Mouse (Mus musculus): ENCODE results near the gene Aspg. TPM values are rescaled to one million over a fixed set of nuclear protein-coding genes. Genes with fewer than 3 reads are reported as not detected.

Gene Aspg
- polyA plus RNA-seq, 1 experiment from 2014 or later, result 11.8 TPM

DNA sequence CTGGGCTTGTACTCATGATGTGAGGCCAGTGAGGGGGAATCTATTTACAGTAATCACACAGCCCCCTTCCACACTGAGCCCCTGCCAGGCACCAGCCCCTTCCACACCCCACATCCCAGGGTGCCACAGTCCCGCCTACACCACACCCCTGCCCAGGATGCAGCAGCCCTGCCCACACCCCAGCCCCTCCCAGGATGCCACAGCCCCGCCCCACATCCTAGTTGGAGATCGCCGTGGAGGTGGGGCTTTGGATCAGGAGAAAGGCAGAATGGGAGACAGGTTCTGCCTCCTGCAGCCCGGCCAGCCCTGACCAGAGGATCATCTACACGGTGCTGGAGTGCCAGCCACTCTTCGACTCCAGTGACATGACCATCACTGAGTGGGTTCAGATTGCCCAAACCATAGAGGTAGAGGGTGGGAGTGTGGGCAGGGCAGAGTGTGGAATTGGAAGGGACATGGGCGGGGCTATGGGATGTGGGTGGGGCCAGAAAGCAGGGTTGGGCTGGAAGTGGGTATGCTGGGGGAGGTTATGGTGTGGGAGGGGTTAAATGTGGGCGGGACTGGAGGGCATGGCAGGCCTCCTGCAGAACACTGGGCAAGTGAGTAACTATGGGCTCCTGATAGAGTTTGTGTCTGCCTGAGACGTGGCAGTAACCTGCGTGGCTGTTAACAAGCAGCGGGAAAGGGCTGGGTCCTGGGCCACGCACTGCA, 6.4 kb downstream of the Aspg start:
- ATAC-seq (no peak), DNase-seq (ENCODE audit: low read depth, low spot score) (no peak)
- ChIA-PET POLR2A (no interaction called here), CTCF (interaction anchor here (1.1 to 1.8 kb wide), 5 partner anchors 8 to 366 kb away, joined by 3 to 7 read pairs (median 5); no protein-coding TSS in a partner anchor)
- H3K27me3 ChIP-seq, result peaks cover 10% of the 10 kb centered on the region
- in situ Hi-C loops (cut with MboI; ENCODE audit: low pct_unique_long_range_greater_than_20kb), result no loop called here
- no peak for TF ChIP-seq CTCF (IDR thresholded peaks at IDR 0.05)

DNA sequence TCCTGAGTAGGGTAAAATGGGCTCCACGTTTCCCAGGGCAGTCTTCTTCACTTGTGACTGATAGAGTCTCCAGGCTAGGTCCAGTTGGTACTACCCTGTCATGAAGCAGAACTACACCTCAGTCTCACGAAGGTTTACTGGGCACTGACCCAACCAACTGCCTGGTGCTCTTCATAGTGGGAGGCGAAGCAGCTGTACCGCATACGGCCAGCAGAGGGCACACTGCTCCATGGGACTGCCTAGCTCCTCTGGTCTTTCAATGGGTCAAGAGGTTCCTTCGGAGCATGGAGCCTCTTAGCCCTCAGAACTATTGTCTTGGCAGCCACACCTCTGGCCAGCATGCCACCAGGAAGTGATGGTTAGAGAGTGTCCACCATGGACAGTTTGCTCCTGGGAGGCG, 7.2 kb downstream of the Aspg start:
- ChIA-PET CTCF (interaction anchor here (0.7 to 1.8 kb wide), 8 partner anchors 8 to 365 kb away, joined by 3 to 7 read pairs (median 4); no protein-coding TSS in a partner anchor), POLR2A (no interaction called here)
- in situ Hi-C loops (cut with MboI; ENCODE audit: low pct_unique_long_range_greater_than_20kb), result no loop called here
- ATAC-seq (no peak), DNase-seq (ENCODE audit: low read depth, low spot score) (no peak)
- TF ChIP-seq CTCF (IDR thresholded peaks at IDR 0.05), result no peak
- H3K27me3 ChIP-seq, result peaks cover 12% of the 10 kb centered on the region

DNA sequence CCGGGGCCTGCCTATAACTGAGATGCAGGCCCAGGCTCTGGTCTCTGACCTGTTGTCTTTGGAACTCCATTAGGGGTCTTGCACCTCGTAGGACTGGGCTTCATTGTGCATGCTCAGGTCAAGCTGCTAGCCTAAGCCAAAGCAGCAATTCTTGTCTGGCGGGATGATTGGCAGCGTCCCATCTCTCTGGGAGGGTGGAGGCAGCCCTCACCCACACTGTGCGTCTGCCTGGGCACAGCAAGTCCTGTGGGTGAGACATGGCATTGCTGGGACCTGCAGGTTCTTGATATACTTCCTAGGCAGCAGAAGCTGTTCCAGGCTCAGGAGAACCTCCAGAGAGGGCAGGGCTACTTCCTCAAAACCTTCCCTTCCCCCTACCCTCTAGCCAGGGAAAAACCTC, 10.5 kb downstream of the Aspg start:
- in situ Hi-C loops (cut with MboI; ENCODE audit: low pct_unique_long_range_greater_than_20kb), result no loop called here
- POLR2A ChIA-PET, result no interaction called here
- DNase-seq (ENCODE audit: low read depth, low spot score) (no peak), ATAC-seq (no peak)
- CTCF ChIA-PET, result no interaction called here
- H3K27me3 ChIP-seq, result peaks cover 10% of the 10 kb centered on the region
- TF ChIP-seq CTCF (IDR thresholded peaks at IDR 0.05), result no peak

DNA sequence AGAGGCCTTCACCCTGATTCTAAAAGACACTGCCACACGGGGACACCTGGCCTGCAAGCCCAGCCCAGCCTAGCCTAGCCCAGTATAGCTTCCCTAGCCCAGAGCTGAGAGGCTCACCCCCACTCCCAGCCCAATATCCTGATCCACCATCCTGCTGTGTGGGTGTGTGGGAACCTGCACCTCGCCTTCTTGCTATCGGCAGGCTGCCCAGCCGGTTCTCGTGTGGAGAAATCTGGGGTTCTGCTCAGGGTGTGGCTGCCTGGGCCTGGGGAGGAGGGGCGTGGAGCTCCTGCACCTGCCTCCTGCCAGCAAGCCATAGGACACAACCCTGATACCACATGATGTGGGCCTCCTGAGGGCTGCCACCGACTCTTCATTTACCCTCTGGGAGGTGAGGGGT, 11.2 kb downstream of the Aspg start:
- TF ChIP-seq CTCF (IDR thresholded peaks at IDR 0.05), result no peak
- in situ Hi-C loops (cut with MboI; ENCODE audit: low pct_unique_long_range_greater_than_20kb), result no loop called here
- ATAC-seq (no peak), DNase-seq (ENCODE audit: low read depth, low spot score) (no peak)
- H3K27me3 ChIP-seq, result peaks cover 10% of the 10 kb centered on the region
- ChIA-PET POLR2A (no interaction called here), CTCF (no interaction called here)

DNA sequence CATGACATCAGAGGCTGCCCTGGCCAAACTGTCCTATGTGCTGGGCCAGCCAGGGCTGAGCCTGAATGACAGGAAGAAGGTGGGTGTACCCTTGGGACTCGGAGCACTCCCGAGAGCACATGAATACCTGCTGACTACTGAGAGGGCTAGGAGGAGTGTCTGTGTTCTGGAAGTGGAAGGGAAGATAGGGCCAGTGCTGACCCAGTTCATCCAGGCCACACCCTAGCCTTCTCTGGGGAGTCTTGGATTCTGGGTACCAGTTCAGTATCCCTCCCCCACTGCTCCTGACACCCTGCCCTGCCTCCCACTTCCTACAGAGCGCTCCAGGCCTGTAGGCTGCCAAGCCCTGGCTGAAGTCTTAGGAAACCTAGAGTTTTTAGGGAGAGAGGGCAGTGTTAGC, 14.7 kb downstream of the Aspg start:
- ChIA-PET POLR2A (no interaction called here), CTCF (interaction anchor here (1.2 kb wide), 1 partner anchor 7 kb away, joined by 3 read pairs; no protein-coding TSS in a partner anchor)
- H3K27me3 ChIP-seq, result peaks cover 15% of the 10 kb centered on the region
- ATAC-seq (no peak), DNase-seq (ENCODE audit: low read depth, low spot score) (no peak)
- in situ Hi-C loops (cut with MboI; ENCODE audit: low pct_unique_long_range_greater_than_20kb), result no loop called here
- TF ChIP-seq CTCF (IDR thresholded peaks at IDR 0.05), result no peak

DNA sequence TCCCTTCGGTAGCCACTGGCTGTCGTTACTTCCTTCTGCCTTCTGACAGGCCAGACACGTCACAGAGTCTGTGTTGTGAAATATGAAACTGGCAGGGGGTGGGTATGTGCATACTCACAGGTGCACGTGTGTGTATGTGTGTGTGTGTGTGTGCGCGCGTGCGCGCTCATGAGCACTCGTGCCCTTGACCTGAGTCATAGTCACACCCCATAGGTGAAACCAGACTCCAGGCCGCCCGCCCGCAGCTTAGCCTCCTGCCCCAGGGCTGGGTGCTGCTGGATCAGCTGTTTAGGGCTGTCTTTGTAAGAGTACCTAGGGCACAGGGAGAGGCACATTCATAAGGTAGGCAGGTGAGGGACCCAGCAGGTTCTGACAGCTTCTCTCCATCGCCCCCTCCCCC, 19.4 kb downstream of the Aspg start:
- DNase-seq (ENCODE audit: low read depth, low spot score), result no peak
- no peak for TF ChIP-seq CTCF (IDR thresholded peaks at IDR 0.05)
- CTCF ChIA-PET, result no interaction called here
- peaks cover 9% of the 10 kb centered on the region for H3K27me3 ChIP-seq
- no peak for ATAC-seq
- in situ Hi-C loops (cut with MboI; ENCODE audit: low pct_unique_long_range_greater_than_20kb), result no loop called here
- POLR2A ChIA-PET, result no interaction called here

DNA sequence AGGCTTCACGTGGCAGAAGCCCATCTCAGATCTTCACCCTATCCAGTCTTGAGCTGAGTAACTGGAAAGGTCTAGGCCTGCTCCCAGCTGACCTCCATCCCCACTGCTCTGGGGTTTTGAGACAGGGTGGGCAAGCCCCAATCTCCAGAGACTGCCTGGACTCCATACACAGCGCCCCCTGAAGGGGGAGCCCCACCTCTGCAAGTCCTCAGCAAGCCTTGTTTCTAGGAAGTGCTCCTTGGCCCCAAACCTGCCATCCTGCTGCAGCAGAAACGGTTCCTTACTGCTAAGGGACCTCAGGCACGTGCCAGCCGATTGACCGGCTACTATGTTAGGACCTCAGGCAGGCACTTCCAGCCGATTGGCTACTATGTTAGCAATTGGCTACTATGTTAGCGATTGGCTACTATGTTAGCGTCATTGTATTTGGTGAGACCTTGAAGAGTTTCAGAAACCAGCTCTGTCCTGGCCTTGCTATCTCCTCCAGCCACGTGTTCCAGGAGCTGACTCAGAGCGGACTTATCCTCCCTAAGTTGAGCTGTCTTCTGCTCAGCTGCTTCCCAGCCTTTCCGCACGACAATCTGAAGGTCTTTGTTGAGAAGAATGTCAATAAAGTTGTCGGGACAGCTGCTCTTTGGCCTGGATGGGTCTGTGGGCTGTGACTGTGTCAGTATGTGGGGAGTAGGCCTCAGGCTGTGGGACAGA, 20.6 kb downstream of the Aspg start:
- POLR2A ChIA-PET, result no interaction called here
- peaks cover 18% of the 10 kb centered on the region for H3K27me3 ChIP-seq

DNA sequence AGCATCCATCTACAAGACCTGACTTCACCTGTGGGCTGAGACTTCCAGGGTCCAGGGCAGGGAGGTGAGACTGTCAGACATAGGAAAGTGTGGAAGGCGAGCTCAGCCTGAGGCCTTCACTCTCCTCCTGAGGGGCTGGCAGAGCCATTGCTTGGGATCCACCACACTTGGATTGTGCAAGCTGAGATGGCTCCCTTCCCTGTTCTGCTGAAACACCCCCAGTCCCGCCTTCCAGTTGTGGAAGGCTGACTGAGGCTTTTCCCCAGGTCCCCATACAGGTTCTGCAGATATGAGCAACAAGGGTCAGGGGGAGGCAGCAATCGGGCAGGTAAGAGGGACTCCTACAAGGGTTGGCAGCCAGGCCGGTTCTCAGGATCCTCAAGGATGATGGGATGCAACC, 22.0 kb downstream of the Aspg start:
- ATAC-seq, result no peak
- in situ Hi-C loops (cut with MboI; ENCODE audit: low pct_unique_long_range_greater_than_20kb), result no loop called here
- peaks cover 21% of the 10 kb centered on the region for H3K27me3 ChIP-seq
- POLR2A ChIA-PET, result no interaction called here
- TF ChIP-seq CTCF (IDR thresholded peaks at IDR 0.05), result no peak
- CTCF ChIA-PET, result interaction anchor here (1.0 kb wide), 1 partner anchor 346 kb away, joined by 3 read pairs; no protein-coding TSS in a partner anchor
- DNase-seq (ENCODE audit: low read depth, low spot score), result no peak

More for the DNA sequence above, 20.6 kb downstream of the Aspg start:
- no peak for ATAC-seq
- TF ChIP-seq CTCF (IDR thresholded peaks at IDR 0.05), result no peak
- DNase-seq (ENCODE audit: low read depth, low spot score), result no peak
- in situ Hi-C loops (cut with MboI; ENCODE audit: low pct_unique_long_range_greater_than_20kb), result no loop called here
- CTCF ChIA-PET, result no interaction called here

DNA sequence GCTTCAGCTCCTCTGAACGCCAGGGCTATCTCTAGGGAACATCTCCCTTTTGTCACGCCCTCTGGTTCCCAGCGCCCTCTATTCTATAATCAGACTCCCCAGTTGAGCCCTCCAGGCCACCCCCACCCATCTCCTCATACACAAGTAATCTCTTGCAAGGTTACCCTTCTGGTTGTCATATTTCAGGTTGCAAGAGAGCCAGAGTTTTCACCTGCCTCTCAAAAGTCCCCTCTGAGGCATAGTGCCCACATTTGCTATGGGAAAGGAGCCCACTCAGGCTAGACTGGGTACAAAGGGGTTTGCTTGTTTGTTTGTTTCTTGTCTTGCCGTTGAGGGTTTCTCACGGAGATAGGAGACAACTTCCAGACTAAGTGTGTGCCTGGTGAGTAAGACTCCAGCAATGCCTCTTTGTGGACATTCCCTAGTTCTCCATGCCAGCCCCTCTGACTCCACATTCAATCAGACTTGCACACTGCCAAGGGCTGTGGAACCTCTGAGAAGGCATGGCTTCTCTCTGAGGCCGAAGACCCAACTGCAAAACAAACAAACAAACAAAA, 22.9 kb downstream of the Aspg start:
- H3K27me3 ChIP-seq, result peaks cover 22% of the 10 kb centered on the region
- DNase-seq (ENCODE audit: low read depth, low spot score) (no peak), ATAC-seq (no peak)
- POLR2A ChIA-PET, result no interaction called here
- CTCF ChIA-PET, result no interaction called here
- in situ Hi-C loops (cut with MboI; ENCODE audit: low pct_unique_long_range_greater_than_20kb), result no loop called here
- no peak for TF ChIP-seq CTCF (IDR thresholded peaks at IDR 0.05)

DNA sequence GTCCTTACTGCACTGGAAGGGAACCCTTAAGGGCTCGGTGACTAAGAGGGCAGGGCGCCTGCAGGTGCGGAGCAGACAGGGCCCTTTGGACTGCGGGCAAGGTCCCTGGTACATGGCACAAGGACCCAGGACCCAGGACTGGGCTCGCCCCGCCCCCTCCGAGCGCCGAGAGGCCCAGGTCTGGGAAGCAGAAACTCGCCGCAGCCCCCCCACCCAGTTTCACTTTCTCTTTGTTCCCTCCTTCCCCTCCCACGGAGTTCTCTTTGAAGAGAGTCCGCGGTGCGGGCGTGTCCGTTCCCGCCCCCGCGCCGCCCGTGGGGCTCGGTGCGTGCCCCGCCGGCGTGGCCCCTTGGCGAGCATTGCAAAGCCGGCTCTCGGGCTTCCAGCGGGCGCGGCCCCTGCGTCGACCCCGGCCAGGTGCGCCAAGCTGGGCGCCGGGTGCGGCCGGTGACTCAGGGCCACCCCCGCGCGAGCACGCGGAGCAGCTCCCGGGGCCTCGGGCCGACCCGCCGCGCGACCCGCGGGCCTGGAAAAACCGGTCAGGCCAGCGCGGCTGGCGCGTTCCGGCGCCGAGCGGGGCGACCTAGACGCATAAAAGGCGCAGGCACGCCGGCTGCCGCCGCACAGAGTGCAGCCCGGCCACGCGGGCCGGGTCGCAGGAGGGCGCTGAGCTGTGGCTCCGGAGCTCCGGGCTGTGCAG, 23.8 kb downstream of the Aspg start:
- peaks cover 22% of the 10 kb centered on the region for H3K27me3 ChIP-seq
- ChIA-PET CTCF (no interaction called here), POLR2A (no interaction called here)
- no peak for DNase-seq (ENCODE audit: low read depth, low spot score)
- in situ Hi-C loops (cut with MboI; ENCODE audit: low pct_unique_long_range_greater_than_20kb), result no loop called here
- no peak for TF ChIP-seq CTCF (IDR thresholded peaks at IDR 0.05)
- no peak for ATAC-seq

DNA sequence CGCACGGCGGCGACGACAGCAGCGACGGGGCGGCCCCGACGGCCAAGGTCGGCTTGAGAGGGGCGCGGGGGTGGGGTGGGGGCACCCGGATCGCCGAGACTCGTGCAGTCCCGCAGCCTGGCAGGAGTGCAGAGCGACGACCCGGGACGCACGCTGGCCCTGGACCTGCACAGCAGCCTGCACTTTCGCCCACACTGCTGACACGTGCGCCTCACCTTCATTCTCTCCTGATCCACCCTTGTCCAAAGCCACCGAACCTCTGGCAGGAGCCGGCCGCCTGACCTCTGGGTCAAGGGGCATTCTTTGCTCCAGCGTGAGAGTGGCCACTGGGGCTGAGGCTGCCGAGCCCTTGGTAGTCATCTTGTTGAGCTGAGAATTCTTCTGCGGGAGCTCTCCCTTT, 24.5 kb downstream of the Aspg start:
- no peak for ATAC-seq
- ChIA-PET CTCF (interaction anchor here (1.0 kb wide), 1 partner anchor 17 kb away, joined by 3 read pairs; no protein-coding TSS in a partner anchor), POLR2A (no interaction called here)
- no peak for TF ChIP-seq CTCF (IDR thresholded peaks at IDR 0.05)
- peaks cover 22% of the 10 kb centered on the region for H3K27me3 ChIP-seq
- DNase-seq (ENCODE audit: low read depth, low spot score), result no peak
- in situ Hi-C loops (cut with MboI; ENCODE audit: low pct_unique_long_range_greater_than_20kb), result no loop called here

Data from Patski (cell line).